In genomic region chr9:90233906-90234419, GRCm38 (mm10) we compare ENCODE assay signal across 21 mouse cellular contexts. TPM values are rescaled to one million over a fixed set of nuclear protein-coding genes. Genes with fewer than 3 reads are reported as not detected.
A peak's percentile ranks its signal among the peaks of the same experiment; 100 is the strongest.
DNase-seq lines count a peak whose midpoint lies in the region; ATAC-seq lines count a peak whose summit lies in the region.
"Had no signal": no experiment of that assay in that cellular context is flagged by ENCODE, and none has a peak within 500 bp of the region (broad histone marks: within the 10 kb centered on the region; RNA-seq: fewer than 3 reads in every experiment).

No protein-coding gene starts in this region.

- no peak overlapping the region for H3K4me3 ChIP-seq in liver, embryonic 12.5 days
- no peak overlapping the region for H3K4me3 ChIP-seq in liver, embryonic 11.5 days (ENCODE audit: low read depth, low read length)
- H3K4me3 ChIP-seq in liver, embryonic 15.5 days (replicated peaks): no peak overlapping the region
- no peak overlapping the region for H3K4me3 ChIP-seq in heart, embryonic 10.5 days
- H3K4me3 ChIP-seq: forebrain, embryonic 13.5 days; layer of hippocampus, adult 2 months had no signal

- peaks cover 83% of the 10 kb centered on the region for H3K4me1 ChIP-seq in liver, embryonic 12.5 days
- peaks cover 32% of the 10 kb centered on the region for H3K4me1 ChIP-seq in liver, embryonic 11.5 days (replicated peaks; ENCODE audit: control insufficient read depth, insufficient read depth, low read length)
- H3K4me1 ChIP-seq in liver, embryonic 15.5 days (replicated peaks): peaks cover 74% of the 10 kb centered on the region
- peaks cover 35% of the 10 kb centered on the region for H3K4me1 ChIP-seq in heart, embryonic 10.5 days
- H3K4me1 ChIP-seq: forebrain, embryonic 13.5 days had no signal

- 85% methylated on average over 5 of the region's 5 CpGs for WGBS in liver, embryonic 12.5 days (ENCODE audit: insufficient replicate concordance)
- WGBS in liver, embryonic 11.5 days: 88% methylated on average over 5 of the region's 5 CpGs
- 88% methylated on average over 5 of the region's 5 CpGs for WGBS in liver, embryonic 15.5 days (ENCODE audit: insufficient replicate concordance)
- WGBS in heart, embryonic 10.5 days: 90% methylated on average over 5 of the region's 5 CpGs

- H3K36me3 ChIP-seq in liver, embryonic 12.5 days: peaks cover 59% of the 10 kb centered on the region
- no peaks in the 10 kb centered on the region for H3K36me3 ChIP-seq in liver, embryonic 11.5 days (ENCODE audit: control insufficient read depth, insufficient read depth, low read length)
- H3K36me3 ChIP-seq in liver, embryonic 15.5 days (replicated peaks): peaks cover 42% of the 10 kb centered on the region
- peaks cover 6% of the 10 kb centered on the region; the same call in 1 of the 2 replicates for H3K36me3 ChIP-seq in heart, embryonic 10.5 days

- peak overlapping the region; percentile 100 for H3K27ac ChIP-seq in liver, embryonic 12.5 days
- no peak overlapping the region for H3K27ac ChIP-seq in liver, embryonic 11.5 days (ENCODE audit: low read depth, low read length)
- peak overlapping the region; percentile 99 for H3K27ac ChIP-seq in liver, embryonic 15.5 days (replicated peaks)
- no peak overlapping the region for H3K27ac ChIP-seq in heart, embryonic 10.5 days
- H3K27ac ChIP-seq: forebrain, embryonic 13.5 days; kidney, postnatal 0 days; layer of hippocampus, adult 2 months had no signal

- no peak for DNase-seq in liver, embryonic 11.5 days (ENCODE audit: low spot score)
- peak; percentile 47 to 69 for DNase-seq in natural killer cell, adult 2 months (ENCODE audit: low spot score in 2 of 2)
- no peak for DNase-seq in yolk sac, embryonic 10.5 days (ENCODE audit: low spot score)
- no peak for DNase-seq in heart, embryonic 10.5 days (ENCODE audit: low spot score)
- DNase-seq in ovary, postnatal 10 days (ENCODE audit: low spot score): no peak
- DNase-seq: adrenal gland, postnatal 36 days; B cell, adult 2 months; cerebellum, adult 9-10 months; heart, postnatal 36 days; kidney, adult 11 months; layer of hippocampus, postnatal 36 days; midbrain, embryonic 14.5 days; right cerebral cortex, postnatal 4 days; thymus, adult 2 months had no signal

- no peaks in the 10 kb centered on the region for H3K27me3 ChIP-seq in liver, embryonic 12.5 days (replicated peaks)
- no peaks in the 10 kb centered on the region for H3K27me3 ChIP-seq in liver, embryonic 11.5 days (replicated peaks; ENCODE audit: control insufficient read depth, insufficient read depth, low read length)
- no peaks in the 10 kb centered on the region for H3K27me3 ChIP-seq in liver, embryonic 15.5 days
- H3K27me3 ChIP-seq in heart, embryonic 10.5 days (ENCODE audit: insufficient read depth, poor library complexity, severe bottlenecking): no peaks in the 10 kb centered on the region
- H3K27me3 ChIP-seq: forebrain, embryonic 13.5 days had no signal

- H3K4me2 ChIP-seq in liver, embryonic 12.5 days: no peak overlapping the region
- no peak overlapping the region for H3K4me2 ChIP-seq in liver, embryonic 11.5 days
- H3K4me2 ChIP-seq in liver, embryonic 15.5 days: no peak overlapping the region
- H3K4me2 ChIP-seq: forebrain, embryonic 13.5 days had no signal

- no peak overlapping the region; the same call in 1 of the 2 replicates for H3K9ac ChIP-seq in liver, embryonic 12.5 days
- H3K9ac ChIP-seq in liver, embryonic 11.5 days (ENCODE audit: low read depth, low read length): no peak overlapping the region
- H3K9ac ChIP-seq in liver, embryonic 15.5 days: no peak overlapping the region
- H3K9ac ChIP-seq: forebrain, embryonic 13.5 days had no signal

- ATAC-seq in liver, embryonic 12.5 days: no peak
- ATAC-seq in liver, embryonic 11.5 days (replicated peaks; ENCODE audit: low FRiP score): no peak
- peak; percentile 21 for ATAC-seq in activated CD4-positive, CD25-positive, alpha-beta regulatory T cell, adult 4 months
- no peak for ATAC-seq in liver, embryonic 15.5 days (ENCODE audit: insufficient read depth)
- ATAC-seq: forebrain, embryonic 13.5 days; hindbrain, embryonic 16.5 days had no signal

- H3K9me3 ChIP-seq in liver, embryonic 12.5 days (replicated peaks): no peaks in the 10 kb centered on the region
- H3K9me3 ChIP-seq in liver, embryonic 11.5 days (ENCODE audit: control insufficient read depth, low read length): no peaks in the 10 kb centered on the region
- H3K9me3 ChIP-seq in liver, embryonic 15.5 days (replicated peaks): no peaks in the 10 kb centered on the region
- no peaks in the 10 kb centered on the region for H3K9me3 ChIP-seq in heart, embryonic 10.5 days
- H3K9me3 ChIP-seq: forebrain, embryonic 13.5 days had no signal

RNA-seq across cellular contexts. Expression of gene Tbc1d2b, which starts 36.6 kb away (rescaled TPM):
- polyA plus RNA-seq in liver, embryonic 12.5 days (2016; fragmentation: Nextera tagmentation; extraction: Ambion mirVana): 11.0 and 12.2 TPM in 2 replicates
- 13.2 and 14.2 TPM in 2 replicates for polyA plus RNA-seq in liver, embryonic 11.5 days (2014; fragmentation: Nextera tagmentation; extraction: Ambion mirVana)
- 10 to 100 TPM; 10.2 to 11.4 TPM for polyA plus RNA-seq in activated CD4-positive, CD25-positive, alpha-beta regulatory T cell, adult 4 months (2017; shearing (Covaris generic))
- 7.7 and 9.1 TPM in 2 replicates for polyA plus RNA-seq in liver, embryonic 15.5 days (2015; fragmentation: Nextera tagmentation; extraction: Ambion mirVana)
- polyA plus RNA-seq in heart, embryonic 10.5 days (2016; fragmentation: Nextera tagmentation; extraction: Ambion mirVana): 7.2 and 8.0 TPM in 2 replicates

Comparison
In these comparisons a context has a peak if more than half of its experiments do, and no peak if none do; other contexts are left out.
1. H3K27ac ChIP-seq: peak in liver, embryonic 12.5 days (single experiment) and liver, embryonic 15.5 days (single experiment); none in liver, embryonic 11.5 days (single experiment) and heart, embryonic 10.5 days (single experiment).
2. DNase-seq: peak in natural killer cell, adult 2 months (2 of 2); none in liver, embryonic 11.5 days (single experiment), yolk sac, embryonic 10.5 days (single experiment), heart, embryonic 10.5 days (single experiment) and ovary, postnatal 10 days (single experiment).